Mouse (Mus musculus): ENCODE data around the gene Ocel1.
A peak's percentile ranks its signal among the peaks of the same experiment; 100 is the strongest.

Ocel1 gene

GRCm38 (mm10) chr8:71404951-71405351 is 33.9 kb downstream of the Ocel1 start:
- no peak for DNase-seq

GRCm38 (mm10) chr8:71405401-71406098 is 34.5 kb downstream of the Ocel1 start, which contains the start of gene Ankle1:
Gene Ankle1, plus strand, starts transcription at chr8:71406010.
- DNase-seq: peak; percentile 99

- DNase-seq: peak; percentile 68 to 72
Observed at GRCm38 (mm10) chr8:71406099-71407015, 35.3 kb downstream of the Ocel1 start.

GRCm38 (mm10) chr8:71407441-71407840 is 36.3 kb downstream of the Ocel1 start:
- DNase-seq: no peak

GRCm38 (mm10) chr8:71408231-71408630 is 37.1 kb downstream of the Ocel1 start:
- DNase-seq: no peak

- DNase-seq: no peak
Observed at GRCm38 (mm10) chr8:71411535-71412273, 40.6 kb downstream of the Ocel1 start.

GRCm38 (mm10) chr8:71422121-71422520 is 51.0 kb downstream of the Ocel1 start:
- no peak for DNase-seq
